In the genomic region with DNA sequence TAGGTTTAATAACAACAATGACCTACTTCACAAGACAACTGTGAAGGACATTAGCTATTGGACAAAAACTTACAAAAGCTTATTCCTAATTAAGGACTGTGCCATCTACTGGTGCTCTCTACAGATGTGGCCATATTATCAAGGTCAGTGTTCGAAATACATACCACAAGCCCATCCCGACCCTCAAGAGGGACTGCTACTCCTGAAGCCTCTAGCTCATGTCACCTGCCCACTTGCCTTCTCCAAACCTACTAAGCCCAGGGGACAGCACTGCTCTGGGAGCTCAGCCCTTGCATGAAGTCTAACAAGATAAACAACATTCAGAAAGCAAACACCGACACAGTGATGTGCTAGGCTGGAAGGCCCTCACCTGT, we compare ENCODE assay signal across 8 mouse cellular contexts.
DNase-seq lines count a peak whose midpoint lies in the region; ATAC-seq and TF ChIP-seq lines count a peak whose summit lies in the region.

No protein-coding gene starts in this region.

- H3K9ac ChIP-seq in heart, embryonic 11.5 days (ENCODE audit: low read depth, low read length), result peak overlapping the region; percentile 57
- no peak overlapping the region for H3K9ac ChIP-seq in ES-Bruce4 (ENCODE audit: low read depth, poor library complexity, severe bottlenecking)
- peak overlapping the region; percentile 49 for H3K9ac ChIP-seq in heart, postnatal 0 days (replicated peaks; ENCODE audit: low read depth, low read length)
- no peak overlapping the region for H3K9ac ChIP-seq in liver, embryonic 15.5 days

- 58% methylated on average over 3 of the region's 3 CpGs for WGBS in heart, embryonic 11.5 days (ENCODE audit: insufficient replicate concordance)
- 33% methylated on average over 3 of the region's 3 CpGs for WGBS in heart, postnatal 0 days
- WGBS in liver, embryonic 15.5 days (ENCODE audit: insufficient replicate concordance), result 59% methylated on average over 3 of the region's 3 CpGs
- WGBS in thymus, adult 2 months, result 90% methylated on average over 3 of the region's 3 CpGs

- H3K4me3 ChIP-seq in heart, embryonic 11.5 days (ENCODE audit: low read depth, low read length), result peak overlapping the region; percentile 29
- no peak overlapping the region for H3K4me3 ChIP-seq in ES-Bruce4 (ENCODE audit: low read depth, low read length)
- H3K4me3 ChIP-seq in heart, postnatal 0 days (ENCODE audit: low read depth, low read length), result peak overlapping the region; percentile 23
- peak overlapping the region; percentile 20; the same call in 1 of the 2 replicates for H3K4me3 ChIP-seq in liver, embryonic 15.5 days (replicated peaks)
- no peak overlapping the region for H3K4me3 ChIP-seq in thymus, adult 2 months (ENCODE audit: control insufficient read depth, insufficient read depth, low read length)

- DNase-seq in heart, postnatal 4 days, result no peak
- DNase-seq in heart, postnatal 0 days (ENCODE audit: low spot score), result no peak
- no peak for DNase-seq in urinary bladder, postnatal 10 days (ENCODE audit: low spot score)
- no peak for DNase-seq in left cerebral cortex, postnatal 14 days (ENCODE audit: low spot score in 2 of 2)
- DNase-seq in thymus, adult 2 months, result no peak

- ATAC-seq in heart, embryonic 11.5 days (replicated peaks; ENCODE audit: insufficient number of reproducible peaks, low FRiP score, low TSS enrichment), result 0 out of 2 replicates have a peak, but pooled peaks have one; percentile 19
- ATAC-seq in heart, postnatal 0 days (ENCODE audit: insufficient read depth, low read depth), result peak; percentile 6; the same call in 1 of the 2 replicates
- no peak for ATAC-seq in liver, embryonic 15.5 days (ENCODE audit: insufficient read depth)

- H3K9me3 ChIP-seq in heart, embryonic 11.5 days (replicated peaks; ENCODE audit: control insufficient read depth, low read length), result no peaks in the 10 kb centered on the region
- H3K9me3 ChIP-seq in ES-Bruce4 (replicated peaks; ENCODE audit: control insufficient read depth, insufficient read depth, low read length, poor library complexity, severe bottlenecking), result peaks cover 6% of the 10 kb centered on the region
- no peaks in the 10 kb centered on the region for H3K9me3 ChIP-seq in heart, postnatal 0 days (replicated peaks; ENCODE audit: control insufficient read depth, low read length)
- no peaks in the 10 kb centered on the region for H3K9me3 ChIP-seq in liver, embryonic 15.5 days (replicated peaks)

- H3K4me2 ChIP-seq in heart, embryonic 11.5 days, result peak overlapping the region; percentile 57
- peak overlapping the region; percentile 57 for H3K4me2 ChIP-seq in heart, postnatal 0 days (ENCODE audit: low read depth, low read length)
- peak overlapping the region; percentile 41 for H3K4me2 ChIP-seq in liver, embryonic 15.5 days

- TF ChIP-seq POLR2A in ES-Bruce4 (IDR thresholded peaks at IDR 0.05; ENCODE audit: insufficient read depth, low read length), result no peak
- TF ChIP-seq POLR2A in thymus, adult 2 months (IDR thresholded peaks at IDR 0.05; ENCODE audit: control insufficient read depth, extremely low read depth, insufficient read depth, low read length, poor library complexity), result no peak

- peaks cover 49% of the 10 kb centered on the region for H3K4me1 ChIP-seq in heart, embryonic 11.5 days (ENCODE audit: control insufficient read depth, insufficient read depth, low read length)
- H3K4me1 ChIP-seq in ES-Bruce4 (ENCODE audit: control insufficient read depth, insufficient read depth, low read length), result peaks cover 8% of the 10 kb centered on the region
- H3K4me1 ChIP-seq in heart, postnatal 0 days (ENCODE audit: control insufficient read depth, insufficient read depth), result peaks cover 52% of the 10 kb centered on the region
- peaks cover 5% of the 10 kb centered on the region; the same call in 1 of the 2 replicates for H3K4me1 ChIP-seq in liver, embryonic 15.5 days (replicated peaks)
- H3K4me1 ChIP-seq in thymus, adult 2 months (replicated peaks; ENCODE audit: control insufficient read depth, insufficient read depth, low read length), result no peaks in the 10 kb centered on the region

- TF ChIP-seq CTCF in ES-Bruce4 (IDR thresholded peaks at IDR 0.05; ENCODE audit: low read depth, low read length), result no peak
- TF ChIP-seq CTCF in heart, postnatal 0 days (IDR thresholded peaks at IDR 0.05; ENCODE audit: low read depth), result no peak
- no peak for TF ChIP-seq CTCF in thymus, adult 2 months (IDR thresholded peaks at IDR 0.05; ENCODE audit: borderline replicate concordance, control insufficient read depth, extremely low read depth, insufficient read depth, low read length, poor library complexity)

- intact Hi-C loops in left cerebral cortex, postnatal 14 days (cut with DNase I), result no loop called here

- H3K27me3 ChIP-seq in heart, embryonic 11.5 days (ENCODE audit: control insufficient read depth, insufficient read depth, low read length), result no peaks in the 10 kb centered on the region
- H3K27me3 ChIP-seq in ES-Bruce4 (ENCODE audit: control insufficient read depth, insufficient read depth, low read length, poor library complexity, severe bottlenecking), result no peaks in the 10 kb centered on the region
- no peaks in the 10 kb centered on the region for H3K27me3 ChIP-seq in heart, postnatal 0 days (ENCODE audit: control insufficient read depth, insufficient read depth, low read length)
- no peaks in the 10 kb centered on the region for H3K27me3 ChIP-seq in liver, embryonic 15.5 days
- no peaks in the 10 kb centered on the region for H3K27me3 ChIP-seq in thymus, adult 2 months (ENCODE audit: control insufficient read depth, insufficient read depth, low read length)

- peak overlapping the region; percentile 95 for H3K27ac ChIP-seq in heart, embryonic 11.5 days (ENCODE audit: low read depth, low read length)
- H3K27ac ChIP-seq in ES-Bruce4 (ENCODE audit: insufficient read depth, low read length), result 0 out of 2 replicates have a peak overlapping the region, but pooled peaks have one; percentile 3
- H3K27ac ChIP-seq in heart, postnatal 0 days (ENCODE audit: low read depth), result peak overlapping the region; percentile 95
- H3K27ac ChIP-seq in liver, embryonic 15.5 days (replicated peaks), result peak overlapping the region; percentile 75
- H3K27ac ChIP-seq in thymus, adult 2 months (ENCODE audit: control insufficient read depth, insufficient read depth, low read length), result no peak overlapping the region

- H3K36me3 ChIP-seq in heart, embryonic 11.5 days (ENCODE audit: control insufficient read depth, insufficient read depth, low read length), result no peaks in the 10 kb centered on the region
- H3K36me3 ChIP-seq in ES-Bruce4 (ENCODE audit: control insufficient read depth, insufficient read depth, low read length, poor library complexity, severe bottlenecking), result no peaks in the 10 kb centered on the region; the same call in 1 of the 2 replicates
- no peaks in the 10 kb centered on the region for H3K36me3 ChIP-seq in heart, postnatal 0 days (replicated peaks; ENCODE audit: control insufficient read depth, insufficient read depth, low read length)
- H3K36me3 ChIP-seq in liver, embryonic 15.5 days (replicated peaks), result no peaks in the 10 kb centered on the region
- H3K36me3 ChIP-seq in thymus, adult 2 months (ENCODE audit: control insufficient read depth, insufficient read depth, low read length), result no peaks in the 10 kb centered on the region

- no peak for TF ChIP-seq EP300 in ES-Bruce4 (IDR thresholded peaks at IDR 0.05; ENCODE audit: insufficient read depth, low read depth, low read length)
- no peak for TF ChIP-seq EP300 in heart, postnatal 0 days (IDR thresholded peaks at IDR 0.05; ENCODE audit: low read depth)

Comparison
In these comparisons a context has a peak if more than half of its experiments do, and no peak if none do; other contexts are left out.
1. H3K4me3 ChIP-seq: peak in heart, embryonic 11.5 days (single experiment), heart, postnatal 0 days (single experiment) and liver, embryonic 15.5 days (single experiment); none in ES-Bruce4 (single experiment) and thymus, adult 2 months (single experiment).
2. H3K9ac ChIP-seq: peak in heart, embryonic 11.5 days (single experiment) and heart, postnatal 0 days (single experiment); none in ES-Bruce4 (single experiment) and liver, embryonic 15.5 days (single experiment).
3. Peak in every context shown above with its lines, with median percentiles within 50 percentile points of each other: H3K4me2 ChIP-seq.